Mouse (Mus musculus): ENCODE measurements around the gene Slc25a14.

Slc25a14 gene

GRCm38 (mm10) chrX:48623379-48624053 is at the start of gene Slc25a14:
Slc25a14 (plus strand) TSS chrX:48623413.
- peak; percentile 90 for DNase-seq (ENCODE audit: low read depth)

GRCm38 (mm10) chrX:48583332-48583731 is 39.9 kb upstream of the Slc25a14 start:
- no peak for DNase-seq (ENCODE audit: low read depth)

GRCm38 (mm10) chrX:48593721-48594098 is 29.5 kb upstream of the Slc25a14 start:
- DNase-seq (ENCODE audit: low read depth) = no peak

GRCm38 (mm10) chrX:48594099-48594760 is 29.0 kb upstream of the Slc25a14 start, which contains the start of gene Zfp280c:
Zfp280c (minus strand) TSS chrX:48594504.
- peak; percentile 83 for DNase-seq (ENCODE audit: low read depth)

- no peak for DNase-seq (ENCODE audit: low read depth)
Observed at GRCm38 (mm10) chrX:48596053-48596452, 27.2 kb upstream of the Slc25a14 start.

GRCm38 (mm10) chrX:48596906-48597305 is 26.3 kb upstream of the Slc25a14 start:
- no peak for DNase-seq (ENCODE audit: low read depth)

GRCm38 (mm10) chrX:48604872-48605271 is 18.3 kb upstream of the Slc25a14 start:
- no peak for DNase-seq (ENCODE audit: low read depth)

GRCm38 (mm10) chrX:48623049-48623378 is 199 bp upstream of the Slc25a14 start:
- no peak for DNase-seq (ENCODE audit: low read depth)

GRCm38 (mm10) chrX:48624054-48624420 is 824 bp downstream of the Slc25a14 start:
- no peak for DNase-seq (ENCODE audit: low read depth)

- peak; percentile 42 for DNase-seq (ENCODE audit: low read depth)
Observed at GRCm38 (mm10) chrX:48637032-48637431, 13.8 kb downstream of the Slc25a14 start.

GRCm38 (mm10) chrX:48644122-48644521 is 20.9 kb downstream of the Slc25a14 start:
- DNase-seq (ENCODE audit: low read depth) = peak; percentile 54

GRCm38 (mm10) chrX:48666807-48667206 is 43.6 kb downstream of the Slc25a14 start:
- no peak for DNase-seq (ENCODE audit: low read depth)

GRCm38 (mm10) chrX:48669588-48669987 is 46.4 kb downstream of the Slc25a14 start:
- peak; percentile 4 for DNase-seq (ENCODE audit: low read depth)

- DNase-seq (ENCODE audit: low read depth) = no peak
Observed at GRCm38 (mm10) chrX:48671714-48672113, 48.5 kb downstream of the Slc25a14 start.

- DNase-seq (ENCODE audit: low read depth) = no peak
Observed at GRCm38 (mm10) chrX:48674171-48674570, 51.0 kb downstream of the Slc25a14 start, which contains the start of gene Gpr119. Gpr119 (minus strand) TSS chrX:48674478.

- peak; percentile 69 for DNase-seq (ENCODE audit: low read depth)
Observed at GRCm38 (mm10) chrX:48683451-48683850, 60.2 kb downstream of the Slc25a14 start.

GRCm38 (mm10) chrX:48683857-48684256 is 60.6 kb downstream of the Slc25a14 start:
- no peak for DNase-seq (ENCODE audit: low read depth)

- DNase-seq (ENCODE audit: low read depth) = no peak
Observed at GRCm38 (mm10) chrX:48694460-48694859, 71.2 kb downstream of the Slc25a14 start.

GRCm38 (mm10) chrX:48694864-48695371 is 71.7 kb downstream of the Slc25a14 start, which contains the start of gene Rbmx2:
Rbmx2 (plus strand) TSS chrX:48695004.
- peak; percentile 94 for DNase-seq (ENCODE audit: low read depth)

- no peak for DNase-seq (ENCODE audit: low read depth)
Observed at GRCm38 (mm10) chrX:48709701-48710100, 86.5 kb downstream of the Slc25a14 start.
